Mouse (Mus musculus) spleen, adult 2 months (tissue): ENCODE measurements around the gene Marcks.

ENCODE experiments used
- CTCF ChIP-seq: fragments of 200-500 bp; IDR thresholded peaks from 2 replicates; pipeline ENCODE4 v1.5.1; 2011; ENCODE audit warnings: mild to moderate bottlenecking, inconsistent platforms; ENCODE audit not compliant: insufficient read depth, insufficient read length, insufficient replicate concordance; ENCODE audit errors: extremely low read depth
- POLR2A ChIP-seq: fragments of 200-500 bp; IDR thresholded peaks from 2 replicates; pipeline ENCODE4 v1.6.1; 2011; ENCODE audit warnings: low read depth, low read length, inconsistent platforms

DNA sequence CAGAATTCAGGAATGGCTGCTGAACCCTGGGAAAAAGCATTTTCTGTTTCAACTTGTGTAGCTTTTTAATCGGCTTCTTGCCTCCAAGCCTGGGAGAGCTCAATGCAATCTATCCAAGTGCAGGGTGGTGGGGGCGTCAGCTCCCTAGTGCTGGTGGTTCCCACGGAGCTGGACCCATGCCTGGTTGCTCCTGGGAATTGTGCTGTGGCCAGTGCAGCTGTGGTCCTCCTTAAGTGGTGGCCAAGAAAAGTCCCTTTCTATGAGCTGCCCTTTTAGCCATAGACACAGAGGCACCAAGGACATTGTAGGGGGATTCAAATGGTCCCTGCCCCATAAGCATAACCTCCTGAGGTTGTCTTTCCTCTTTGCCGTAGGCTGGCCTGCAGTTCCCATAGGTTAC, 31.7 kb upstream of the Marcks start:
- no peak for TF ChIP-seq POLR2A
- no peak for TF ChIP-seq CTCF
